Mouse (Mus musculus) midbrain, embryonic 13.5 days (tissue): ENCODE data around the gene Rd3. TPM values are rescaled to one million over a fixed set of nuclear protein-coding genes. Genes with fewer than 3 reads are reported as not detected.

Experiments
- ATAC-seq: fragments of 200-750 bp; cut with Nextera tagmentation; 2 replicates; pipeline ENCODE4 v1.8.0; 2017; ENCODE audit warnings: mild to moderate bottlenecking, moderate TSS enrichment, moderate library complexity
- H3K27ac ChIP-seq: fragments of 300-500 bp; sonication (generic); 2 replicates; pipeline ENCODE4 v1.5.1; 2015; ENCODE audit warnings: inconsistent platforms, mild to moderate bottlenecking, moderate library complexity
- H3K27me3 ChIP-seq: fragments of 300-500 bp; sonication (generic); 2 replicates; pipeline ENCODE4 v1.6.1; 2015; ENCODE audit warnings: mild to moderate bottlenecking, inconsistent platforms
- H3K36me3 ChIP-seq: fragments of 300-500 bp; sonication (generic); 2 replicates; pipeline ENCODE4 v1.6.1; 2015; ENCODE audit warnings: mild to moderate bottlenecking, inconsistent platforms
- H3K4me1 ChIP-seq: fragments of 300-500 bp; sonication (generic); replicated peaks from 2 replicates; pipeline ENCODE4 v1.6.1; 2015; ENCODE audit warnings: inconsistent platforms
- H3K4me2 ChIP-seq: fragments of 300-500 bp; sonication (generic); replicated peaks from 2 replicates; pipeline ENCODE4 v1.6.1; 2015; ENCODE audit warnings: moderate library complexity, mild to moderate bottlenecking, inconsistent platforms
- H3K4me3 ChIP-seq: fragments of 300-500 bp; sonication (generic); replicated peaks from 2 replicates; pipeline ENCODE4 v1.5.1; 2015; ENCODE audit warnings: mild to moderate bottlenecking, inconsistent platforms
- H3K9ac ChIP-seq: fragments of 300-500 bp; sonication (generic); replicated peaks from 2 replicates; pipeline ENCODE4 v1.6.1; 2015; ENCODE audit warnings: mild to moderate bottlenecking, inconsistent platforms
- H3K9me3 ChIP-seq: fragments of 300-500 bp; sonication (generic); 2 replicates; pipeline ENCODE4 v1.6.1; 2016; ENCODE audit warnings: mild to moderate bottlenecking, inconsistent platforms
- WGBS: fragments of 180-500 bp; shearing (Covaris S2); methylation state at CpG from one replicate; pipeline ENCODE4 v1.1.7; 2015; 5-methylcytosine and 5-hydroxymethylcytosine counted together
- microRNA-seq: library from miRNA; unstranded; fragments of <30 nt; microRNA quantifications from one replicate; pipeline ENCODE4, GENCODE M21; 2016
- polyA plus RNA-seq: library from polyadenylated mRNA; unstranded; fragments of >200 nt; fragmentation: Nextera tagmentation; extraction: Ambion mirVana; gene quantifications from 2 replicates; pipeline ENCODE4 v1.2.1, GENCODE M21; 2015

Rd3 gene
- polyA plus RNA-seq, 1 experiment from 2014 or later: 3.1 TPM

GRCm38 (mm10) chr1:191995916-191996315 lies 18.7 kb downstream of the Rd3 start:
- no peak for ATAC-seq
- WGBS: 92% methylated on average over 7 of the region's 7 CpGs

GRCm38 (mm10) chr1:191996621-191997185 lies 19.5 kb downstream of the Rd3 start:
- WGBS: 94% methylated on average over 8 of the region's 8 CpGs
- H3K4me2 ChIP-seq: no peak overlapping the region
- no peak overlapping the region for H3K9ac ChIP-seq
- H3K9me3 ChIP-seq: no peaks in the 10 kb centered on the region
- H3K36me3 ChIP-seq: no peaks in the 10 kb centered on the region
- no peak for ATAC-seq
- H3K4me1 ChIP-seq: no peaks in the 10 kb centered on the region
- H3K4me3 ChIP-seq: no peak overlapping the region
- H3K27ac ChIP-seq: no peak overlapping the region
- H3K27me3 ChIP-seq: no peaks in the 10 kb centered on the region

More at GRCm38 (mm10) chr1:191995916-191996315, 18.7 kb downstream of the Rd3 start:
- no peaks in the 10 kb centered on the region for H3K36me3 ChIP-seq
- H3K9me3 ChIP-seq: no peaks in the 10 kb centered on the region
- no peak overlapping the region for H3K27ac ChIP-seq
- H3K4me2 ChIP-seq: no peak overlapping the region
- no peaks in the 10 kb centered on the region for H3K4me1 ChIP-seq
- H3K4me3 ChIP-seq: no peak overlapping the region
- H3K9ac ChIP-seq: no peak overlapping the region
- no peaks in the 10 kb centered on the region for H3K27me3 ChIP-seq

- Histone ChIP-seq H3K4me2 (no peak overlapping the region), H3K27ac (no peak overlapping the region), H3K4me3 (no peak overlapping the region), H3K4me1 (no peaks in the 10 kb centered on the region), H3K9ac (no peak overlapping the region), H3K9me3 (no peaks in the 10 kb centered on the region), H3K36me3 (no peaks in the 10 kb centered on the region), H3K27me3 (no peaks in the 10 kb centered on the region)
- no peak for ATAC-seq
Observed at GRCm38 (mm10) chr1:191999022-191999421, 21.9 kb downstream of the Rd3 start.

Small RNA genes within 50 kb of the gene (microRNA-seq; reads per million reads assigned to microRNA genes)
- gene Mir3473c: not detected

Other genes starting within 250 kb of the Rd3 start
- 18.6 and 20.0 TPM in 2 replicates for gene Nek2, start 155.9 kb upstream of the Rd3 start, polyA plus RNA-seq
- gene Slc30a1, start 70.6 kb upstream of the Rd3 start, polyA plus RNA-seq: 1.8 and 2.1 TPM in 2 replicates
- 2.2 and 2.6 TPM in 2 replicates for gene Traf5, start 115.2 kb downstream of the Rd3 start, polyA plus RNA-seq
- 25.9 and 30.9 TPM in 2 replicates for gene Rcor3, start 160.7 kb downstream of the Rd3 start, polyA plus RNA-seq
- 1.5 and 2.0 TPM in 2 replicates for gene Kcnh1, start 213.4 kb downstream of the Rd3 start, polyA plus RNA-seq